Mouse (Mus musculus): Measurements from ENCODE around the gene Lyz1. TPM values are rescaled to one million over a fixed set of nuclear protein-coding genes. Genes with fewer than 3 reads are reported as not detected.
"Not testable (repeated sequence)": the region's sequence is repeated elsewhere in the genome, so short reads cannot be mapped to it uniquely, and the experiment has no call there.

Gene Lyz1
- total RNA-seq (2021) = 10 to 100 TPM; 10.8 to 14.0 TPM

- intact Hi-C loops (cut with DNase I) = no loop called here
- no peak for DNase-seq (ENCODE audit: low spot score)
These were observed at the start of gene Lyz1 for GRCm38 (mm10) chr10:117292671-117293070. Gene Lyz1, minus strand, starts transcription at chr10:117292868.

- DNase-seq (ENCODE audit: low spot score) = no peak
These were observed 49.7 kb upstream of the Lyz1 start for GRCm38 (mm10) chr10:117342406-117342805.

GRCm38 (mm10) chr10:117341029-117341428 is 48.4 kb upstream of the Lyz1 start:
- intact Hi-C loops (cut with DNase I) = no loop called here
- DNase-seq (ENCODE audit: low spot score) = no peak

More at GRCm38 (mm10) chr10:117342406-117342805, 49.7 kb upstream of the Lyz1 start:
- intact Hi-C loops (cut with DNase I) = no loop called here

- no peak for DNase-seq (ENCODE audit: low spot score)
- intact Hi-C loops (cut with DNase I) = loop anchor here (2.0 kb wide), 1 partner anchor 96 kb away; no protein-coding TSS in a partner anchor
These were observed 46.6 kb upstream of the Lyz1 start for GRCm38 (mm10) chr10:117339241-117339640.

- no peak for DNase-seq (ENCODE audit: low spot score)
- intact Hi-C loops (cut with DNase I) = loop anchor here (2.0 kb wide), 1 partner anchor 97 kb away; no protein-coding TSS in a partner anchor
These were observed 45.3 kb upstream of the Lyz1 start for GRCm38 (mm10) chr10:117337946-117338345.

GRCm38 (mm10) chr10:117335649-117336048 is 43.0 kb upstream of the Lyz1 start:
- no peak for DNase-seq (ENCODE audit: low spot score)
- intact Hi-C loops (cut with DNase I) = no loop called here

GRCm38 (mm10) chr10:117330521-117330920 is 37.9 kb upstream of the Lyz1 start:
- DNase-seq (ENCODE audit: low spot score) = no peak
- intact Hi-C loops (cut with DNase I) = loop anchor here (5.0 kb wide), 1 partner anchor 58 kb away; no protein-coding TSS in a partner anchor

GRCm38 (mm10) chr10:117323782-117324181 is 31.1 kb upstream of the Lyz1 start:
- intact Hi-C loops (cut with DNase I) = no loop called here
- DNase-seq (ENCODE audit: low spot score) = no peak

- intact Hi-C loops (cut with DNase I) = no loop called here
- DNase-seq (ENCODE audit: low spot score) = no peak
These were observed 30.0 kb upstream of the Lyz1 start for GRCm38 (mm10) chr10:117322630-117323029.

- intact Hi-C loops (cut with DNase I) = no loop called here
These were observed 27.9 kb upstream of the Lyz1 start for GRCm38 (mm10) chr10:117320571-117320981.

GRCm38 (mm10) chr10:117316391-117316790 is 23.7 kb upstream of the Lyz1 start:
- no peak for DNase-seq (ENCODE audit: low spot score)
- intact Hi-C loops (cut with DNase I) = no loop called here

More at GRCm38 (mm10) chr10:117320571-117320981, 27.9 kb upstream of the Lyz1 start:
- DNase-seq (ENCODE audit: low spot score) = no peak

- intact Hi-C loops (cut with DNase I) = no loop called here
- no peak for DNase-seq (ENCODE audit: low spot score)
These were observed 20.5 kb upstream of the Lyz1 start for GRCm38 (mm10) chr10:117313133-117313532.

GRCm38 (mm10) chr10:117312168-117312567 is 19.5 kb upstream of the Lyz1 start:
- no peak for DNase-seq (ENCODE audit: low spot score)

GRCm38 (mm10) chr10:117304371-117304770 is 11.7 kb upstream of the Lyz1 start:
- intact Hi-C loops (cut with DNase I) = no loop called here
- no peak for DNase-seq (ENCODE audit: low spot score)

More at GRCm38 (mm10) chr10:117312168-117312567, 19.5 kb upstream of the Lyz1 start:
- intact Hi-C loops (cut with DNase I) = no loop called here

GRCm38 (mm10) chr10:117301688-117302087 is 9.0 kb upstream of the Lyz1 start:
- intact Hi-C loops (cut with DNase I) = no loop called here
- DNase-seq (ENCODE audit: low spot score) = no peak

- no peak for DNase-seq (ENCODE audit: low spot score)
- intact Hi-C loops (cut with DNase I) = no loop called here
These were observed 7.3 kb upstream of the Lyz1 start for GRCm38 (mm10) chr10:117299901-117300520.

- no peak for DNase-seq (ENCODE audit: low spot score)
- intact Hi-C loops (cut with DNase I) = no loop called here
These were observed 6.4 kb upstream of the Lyz1 start for GRCm38 (mm10) chr10:117299106-117299505.

GRCm38 (mm10) chr10:117298336-117298735 is 5.7 kb upstream of the Lyz1 start:
- DNase-seq (ENCODE audit: low spot score) = no peak
- intact Hi-C loops (cut with DNase I) = no loop called here

GRCm38 (mm10) chr10:117290936-117291335 is 1.7 kb downstream of the Lyz1 start:
- intact Hi-C loops (cut with DNase I); DNase-seq (ENCODE audit: low spot score): not testable (repeated sequence)

GRCm38 (mm10) chr10:117290046-117290870 is 2.4 kb downstream of the Lyz1 start:
- DNase-seq (ENCODE audit: low spot score) = no peak
- intact Hi-C loops (cut with DNase I) = no loop called here

GRCm38 (mm10) chr10:117289034-117289505 is 3.6 kb downstream of the Lyz1 start:
- DNase-seq (ENCODE audit: low spot score); intact Hi-C loops (cut with DNase I): not testable (repeated sequence)

All from heart, postnatal 25 days (tissue).